Mouse (Mus musculus) cortical plate, adult 2 months (tissue): ENCODE data around the gene Glt8d2.
"Not testable (repeated sequence)": the region's sequence is repeated elsewhere in the genome, so short reads cannot be mapped to it uniquely, and the experiment has no call there.

Source experiments
- CTCF ChIP-seq: fragments of 200-500 bp; IDR thresholded peaks from 2 replicates; pipeline ENCODE4 v1.5.1; 2011; ENCODE audit warnings: mild to moderate bottlenecking, control low read depth, low read length; ENCODE audit not compliant: insufficient read depth; ENCODE audit errors: extremely low read depth
- POLR2A ChIP-seq: fragments of 200-500 bp; IDR thresholded peaks from 2 replicates; pipeline ENCODE4 v1.6.1; 2011; ENCODE audit warnings: mild to moderate bottlenecking, low read length, control low read depth; ENCODE audit not compliant: insufficient read depth; ENCODE audit errors: extremely low read depth

GRCm38 (mm10) chr10:82623553-82623932 is 66.9 kb downstream of the Glt8d2 start:
- TF ChIP-seq CTCF, POLR2A: not testable (repeated sequence)
